Mouse (Mus musculus) embryonic facial prominence, embryonic 13.5 days (tissue): ENCODE results near the gene Rnf181. TPM values are rescaled to one million over a fixed set of nuclear protein-coding genes. Genes with fewer than 3 reads are reported as not detected.

Experiments used
- ATAC-seq: fragments of 200-750 bp; cut with Nextera tagmentation; 2 replicates; pipeline ENCODE4 v1.8.0; 2017; ENCODE audit warnings: low read depth; ENCODE audit not compliant: insufficient number of reproducible peaks, insufficient read depth, low FRiP score, low TSS enrichment
- H3K27ac ChIP-seq: fragments of 300-500 bp; sonication (generic); 2 replicates; pipeline ENCODE4 v1.5.1; 2015; ENCODE audit warnings: moderate library complexity, mild to moderate bottlenecking, inconsistent platforms
- H3K27me3 ChIP-seq: fragments of 300-500 bp; sonication (generic); 2 replicates; pipeline ENCODE4 v1.6.1; 2015; ENCODE audit warnings: mild to moderate bottlenecking, inconsistent platforms
- H3K36me3 ChIP-seq: fragments of 300-500 bp; sonication (generic); 2 replicates; pipeline ENCODE4 v1.6.1; 2015; ENCODE audit warnings: mild to moderate bottlenecking, inconsistent platforms
- H3K4me1 ChIP-seq: fragments of 300-500 bp; sonication (generic); 2 replicates; pipeline ENCODE4 v1.6.1; 2015; ENCODE audit warnings: inconsistent platforms
- H3K4me2 ChIP-seq: fragments of 300-500 bp; sonication (generic); 2 replicates; pipeline ENCODE4 v1.6.1; 2015; ENCODE audit warnings: moderate library complexity, mild to moderate bottlenecking, inconsistent platforms
- H3K4me3 ChIP-seq: fragments of 300-500 bp; sonication (generic); 2 replicates; pipeline ENCODE4 v1.5.1; 2015; ENCODE audit warnings: mild to moderate bottlenecking, inconsistent platforms
- H3K9ac ChIP-seq: fragments of 300-500 bp; sonication (generic); 2 replicates; pipeline ENCODE4 v1.6.1; 2015; ENCODE audit warnings: mild to moderate bottlenecking, inconsistent platforms
- H3K9me3 ChIP-seq: fragments of 300-500 bp; sonication (generic); 2 replicates; pipeline ENCODE4 v1.6.1; 2016; ENCODE audit warnings: inconsistent platforms
- WGBS: fragments of 180-500 bp; shearing (Covaris S2); methylation state at CpG from one replicate; pipeline ENCODE4 v1.1.7; 2015; ENCODE audit warnings: mixed read lengths; 5-methylcytosine and 5-hydroxymethylcytosine counted together
- polyA plus RNA-seq: library from polyadenylated mRNA; unstranded; fragments of >200 nt; fragmentation: Nextera tagmentation; extraction: Ambion mirVana; gene quantifications from 2 replicates; pipeline ENCODE4 v1.2.1, GENCODE M21; 2015

Rnf181 gene
- polyA plus RNA-seq, 1 experiment from 2014 or later, result 110 TPM

DNA sequence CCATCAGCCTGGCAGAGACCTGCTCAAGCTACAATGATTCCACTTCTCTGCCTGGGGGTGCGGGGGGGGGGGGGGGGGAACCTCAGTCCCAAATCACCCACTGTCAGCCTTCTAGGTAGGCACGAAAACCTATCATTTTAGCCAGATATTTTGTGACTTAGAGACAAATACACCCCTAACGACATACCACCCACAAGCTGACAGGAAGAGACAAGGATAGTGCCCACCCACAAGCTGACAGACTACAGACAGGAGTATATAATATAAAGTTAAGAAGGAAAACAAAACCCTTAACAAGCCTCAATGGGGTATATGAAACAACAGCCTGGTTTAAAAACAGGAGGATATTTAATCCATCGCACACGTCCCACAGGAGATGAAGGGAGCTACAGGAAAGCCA, 48.3 kb downstream of the Rnf181 start:
- H3K9ac ChIP-seq, result no peak overlapping the region
- no peaks in the 10 kb centered on the region for H3K9me3 ChIP-seq
- peaks cover 81% of the 10 kb centered on the region for H3K36me3 ChIP-seq
- H3K27ac ChIP-seq, result no peak overlapping the region
- H3K4me3 ChIP-seq, result no peak overlapping the region
- 78% methylated on average over 5 of the region's 5 CpGs for WGBS
- no peak for ATAC-seq
- no peaks in the 10 kb centered on the region for H3K4me1 ChIP-seq
- H3K4me2 ChIP-seq, result no peak overlapping the region
- H3K27me3 ChIP-seq, result no peaks in the 10 kb centered on the region

DNA sequence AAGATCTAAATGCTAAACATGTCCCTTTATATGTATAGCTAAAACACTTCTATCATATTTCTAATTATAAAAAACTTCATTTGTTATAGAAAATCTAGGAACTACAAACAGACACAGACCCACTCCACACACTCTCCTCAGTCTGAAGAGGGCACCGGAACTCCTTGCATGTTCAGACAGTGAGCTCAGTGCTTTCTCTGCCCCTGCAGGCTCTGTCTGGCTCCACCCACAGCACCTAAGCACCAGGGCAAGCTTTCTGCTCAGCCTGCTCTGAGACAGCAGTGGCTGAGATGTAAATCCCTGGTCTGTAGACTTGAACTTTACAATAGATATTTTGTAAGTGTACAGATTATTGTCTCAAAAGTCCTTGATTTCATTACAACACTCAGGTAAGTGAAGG, 50.7 kb downstream of the Rnf181 start:
- 74% methylated on average over 1 of the region's 1 CpGs for WGBS
- peaks cover 66% of the 10 kb centered on the region for H3K36me3 ChIP-seq

DNA sequence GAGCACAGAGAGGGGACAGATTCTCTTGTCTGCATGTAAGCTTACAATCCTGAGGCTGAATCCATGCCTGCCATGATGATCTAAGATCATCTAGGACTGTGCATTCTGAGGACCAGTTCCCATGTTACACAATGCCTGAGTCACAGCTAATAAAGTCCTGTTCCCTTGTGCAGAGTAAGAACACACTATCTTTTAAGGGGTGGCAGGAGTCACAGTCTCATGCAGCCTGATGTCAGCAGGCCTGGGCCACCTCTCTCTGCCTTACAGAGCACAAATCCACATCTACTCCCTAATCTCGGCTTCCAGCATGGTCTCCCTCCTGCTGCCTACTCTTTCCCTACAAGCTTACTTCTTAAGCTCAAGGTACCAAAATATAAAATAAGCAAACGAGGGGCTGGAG, 51.4 kb downstream of the Rnf181 start:
- no peak overlapping the region for H3K4me3 ChIP-seq
- no peaks in the 10 kb centered on the region for H3K9me3 ChIP-seq
- no peak overlapping the region for H3K4me2 ChIP-seq
- H3K4me1 ChIP-seq, result no peaks in the 10 kb centered on the region
- WGBS, result 84% methylated on average over 2 of the region's 2 CpGs
- H3K27me3 ChIP-seq, result no peaks in the 10 kb centered on the region
- H3K27ac ChIP-seq, result no peak overlapping the region
- ATAC-seq, result no peak
- no peak overlapping the region for H3K9ac ChIP-seq
- H3K36me3 ChIP-seq, result peaks cover 59% of the 10 kb centered on the region

More for the DNA sequence above, 50.7 kb downstream of the Rnf181 start:
- Histone ChIP-seq H3K27me3 (no peaks in the 10 kb centered on the region), H3K4me1 (no peaks in the 10 kb centered on the region), H3K4me3 (no peak overlapping the region), H3K27ac (no peak overlapping the region), H3K9me3 (no peaks in the 10 kb centered on the region), H3K9ac (no peak overlapping the region), H3K4me2 (no peak overlapping the region)
- ATAC-seq, result no peak

DNA sequence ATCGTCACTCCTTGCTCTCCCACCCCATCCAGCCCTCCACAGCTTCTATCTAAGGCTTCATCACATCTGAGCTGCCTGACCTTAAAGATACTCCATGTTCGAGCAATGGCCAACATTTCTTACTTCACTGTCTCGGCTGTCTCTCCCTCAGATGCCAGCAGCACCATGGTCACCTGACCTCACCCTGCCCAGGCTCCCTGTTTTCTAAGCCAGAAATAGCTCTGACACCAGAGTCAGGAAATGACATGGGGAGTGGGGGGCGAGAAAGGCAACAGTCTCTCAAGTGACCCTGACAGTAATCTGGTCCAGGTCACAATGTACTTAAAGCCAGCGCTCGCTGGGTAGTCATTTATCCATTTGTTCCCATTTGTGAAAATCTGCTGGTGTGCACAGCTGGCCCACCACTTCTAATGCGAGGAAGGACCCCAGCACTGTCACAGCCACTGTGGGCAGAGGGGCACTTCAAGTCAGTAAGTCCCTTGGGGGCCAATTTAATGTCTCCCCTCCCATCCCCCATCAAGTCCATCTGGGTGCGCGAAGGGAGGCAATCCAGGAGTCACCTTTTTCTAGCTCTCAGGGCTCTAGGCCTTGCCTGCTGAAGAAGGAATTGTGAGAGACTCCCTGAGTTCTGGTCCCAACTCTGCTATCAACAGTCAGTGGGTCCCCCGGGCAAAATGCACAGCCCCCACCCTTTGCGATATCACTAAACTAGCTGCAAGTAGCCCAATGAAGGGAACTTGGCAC, 53.5 kb downstream of the Rnf181 start:
- no peak overlapping the region for H3K4me3 ChIP-seq
- no peaks in the 10 kb centered on the region for H3K4me1 ChIP-seq
- H3K4me2 ChIP-seq, result no peak overlapping the region
- H3K9me3 ChIP-seq, result no peaks in the 10 kb centered on the region
- peaks cover 38% of the 10 kb centered on the region for H3K36me3 ChIP-seq
- H3K27me3 ChIP-seq, result no peaks in the 10 kb centered on the region
- H3K9ac ChIP-seq, result no peak overlapping the region
- no peak for ATAC-seq
- WGBS, result 90% methylated on average over 11 of the region's 11 CpGs
- no peak overlapping the region for H3K27ac ChIP-seq

DNA sequence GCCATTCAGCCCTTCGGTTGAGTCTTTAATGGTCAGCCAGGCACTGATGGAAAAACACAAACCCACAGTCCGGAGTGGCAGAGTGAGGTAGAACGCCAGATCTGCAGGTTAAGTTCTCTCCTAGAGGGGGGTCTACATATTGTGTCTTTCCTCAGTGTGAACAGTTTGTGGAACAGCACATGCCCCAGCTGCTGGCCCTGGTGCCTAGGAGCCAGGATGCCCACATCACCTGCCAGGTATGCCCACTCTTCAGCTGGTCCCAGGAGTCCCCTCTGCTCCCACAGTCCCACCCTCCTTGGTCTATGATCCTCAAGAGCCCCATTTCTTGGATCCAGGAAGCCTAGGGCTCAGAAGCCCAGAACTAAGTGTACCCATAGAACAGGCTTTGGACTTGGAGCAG, 54.6 kb downstream of the Rnf181 start:
- Histone ChIP-seq H3K36me3 (peaks cover 27% of the 10 kb centered on the region), H3K9me3 (no peaks in the 10 kb centered on the region), H3K4me3 (no peak overlapping the region), H3K27ac (no peak overlapping the region), H3K27me3 (no peaks in the 10 kb centered on the region), H3K9ac (no peak overlapping the region), H3K4me2 (no peak overlapping the region), H3K4me1 (no peaks in the 10 kb centered on the region)
- 92% methylated on average over 3 of the region's 3 CpGs for WGBS
- no peak for ATAC-seq

Other genes with a start within 250 kb of the Rnf181 start
- 17.6 and 19.8 TPM in 2 replicates for gene Atoh8, start 131.4 kb downstream of the Rnf181 start, polyA plus RNA-seq
- 0.18 TPM in 1 of 2 replicates, not detected in the other for gene Sftpb, start 62.3 kb downstream of the Rnf181 start, polyA plus RNA-seq
- gene Usp39, start 21.8 kb downstream of the Rnf181 start, polyA plus RNA-seq, result 52.6 and 54.1 TPM in 2 replicates
- gene 0610030E20Rik, start 19.6 kb downstream of the Rnf181 start, polyA plus RNA-seq, result 36.6 and 36.7 TPM in 2 replicates
- gene Tmem150a, start 11.5 kb downstream of the Rnf181 start, polyA plus RNA-seq, result 10.8 and 11.1 TPM in 2 replicates
- gene Vamp5, start 13.5 kb upstream of the Rnf181 start, polyA plus RNA-seq, result 19.7 and 20.6 TPM in 2 replicates
- 130 and 135 TPM in 2 replicates for gene Vamp8, start 23.7 kb upstream of the Rnf181 start, polyA plus RNA-seq
- gene Ggcx, start 47.4 kb upstream of the Rnf181 start, polyA plus RNA-seq, result 39.1 and 41.5 TPM in 2 replicates
- 361 and 377 TPM in 2 replicates for gene Mat2a, start 72.6 kb upstream of the Rnf181 start, polyA plus RNA-seq
- 0.31 TPM in 1 of 2 replicates, not detected in the other for gene Sh2d6, start 154.8 kb upstream of the Rnf181 start, polyA plus RNA-seq
- gene Capg, start 177.4 kb upstream of the Rnf181 start, polyA plus RNA-seq, result 58.2 and 64.3 TPM in 2 replicates
- gene Elmod3, start 231.5 kb upstream of the Rnf181 start, polyA plus RNA-seq, result 16.1 and 17.5 TPM in 2 replicates
- gene Retsat, start 231.5 kb upstream of the Rnf181 start, polyA plus RNA-seq, result 12.6 and 14.1 TPM in 2 replicates